Mouse (Mus musculus): Measurements from ENCODE around the gene Hspg2. TPM values are rescaled to one million over a fixed set of nuclear protein-coding genes. Genes with fewer than 3 reads are reported as not detected.

Hspg2 gene
- polyA plus RNA-seq, 1 experiment: 108 TPM

GRCm38 (mm10) chr4:137525426-137525825 is 56.9 kb downstream of the Hspg2 start:
- Histone ChIP-seq H3K79me3 (ENCODE audit: low read depth) (no peaks in the 10 kb centered on the region), H3K79me2 (ENCODE audit: control insufficient read depth, insufficient read depth) (no peaks in the 10 kb centered on the region), H3ac (ENCODE audit: control insufficient read depth, insufficient read length, low read depth) (no peak overlapping the region), H3K36me3 (ENCODE audit: control insufficient read depth, insufficient read depth) (peaks cover 82% of the 10 kb centered on the region), H3K4me3 (ENCODE audit: insufficient read depth, poor library complexity, severe bottlenecking) (no peak overlapping the region), H3K27me3 (ENCODE audit: control insufficient read depth, insufficient read depth, insufficient read length) (no peaks in the 10 kb centered on the region)
- TF ChIP-seq MYOG (IDR thresholded peaks at IDR 0.05; ENCODE audit: control insufficient read depth, extremely low read depth, insufficient read length) (no peak), USF1 (IDR thresholded peaks at IDR 0.05; ENCODE audit: low read depth) (no peak), CEBPB (IDR thresholded peaks at IDR 0.05; ENCODE audit: low read depth) (no peak), MYOD1 (IDR thresholded peaks at IDR 0.05; ENCODE audit: control insufficient read depth, insufficient read length, low read depth) (no peak), FOSL1 (IDR thresholded peaks at IDR 0.05; ENCODE audit: insufficient read depth, low read length, poor library complexity, severe bottlenecking) (no peak), CTCF (IDR thresholded peaks at IDR 0.05; ENCODE audit: control insufficient read depth, insufficient read depth, insufficient read length) (no peak), MAX (IDR thresholded peaks at IDR 0.05) (no peak)

GRCm38 (mm10) chr4:137527368-137527767 is 58.8 kb downstream of the Hspg2 start:
- Histone ChIP-seq H3K36me3 (ENCODE audit: control insufficient read depth, insufficient read depth) (peaks cover 75% of the 10 kb centered on the region), H3K4me3 (ENCODE audit: insufficient read depth, poor library complexity, severe bottlenecking) (no peak overlapping the region), H3ac (ENCODE audit: control insufficient read depth, insufficient read length, low read depth) (no peak overlapping the region), H3K79me2 (ENCODE audit: control insufficient read depth, insufficient read depth) (no peaks in the 10 kb centered on the region), H3K27me3 (ENCODE audit: control insufficient read depth, insufficient read depth, insufficient read length) (no peaks in the 10 kb centered on the region), H3K79me3 (ENCODE audit: low read depth) (no peaks in the 10 kb centered on the region)
- TF ChIP-seq MYOD1 (IDR thresholded peaks at IDR 0.05; ENCODE audit: control insufficient read depth, insufficient read length, low read depth) (no peak), CTCF (IDR thresholded peaks at IDR 0.05; ENCODE audit: control insufficient read depth, insufficient read depth, insufficient read length) (no peak), MAX (IDR thresholded peaks at IDR 0.05) (no peak), CEBPB (IDR thresholded peaks at IDR 0.05; ENCODE audit: low read depth) (no peak), FOSL1 (IDR thresholded peaks at IDR 0.05; ENCODE audit: insufficient read depth, low read length, poor library complexity, severe bottlenecking) (no peak), USF1 (IDR thresholded peaks at IDR 0.05; ENCODE audit: low read depth) (no peak), MYOG (IDR thresholded peaks at IDR 0.05; ENCODE audit: control insufficient read depth, extremely low read depth, insufficient read length) (no peak)

DNA sequence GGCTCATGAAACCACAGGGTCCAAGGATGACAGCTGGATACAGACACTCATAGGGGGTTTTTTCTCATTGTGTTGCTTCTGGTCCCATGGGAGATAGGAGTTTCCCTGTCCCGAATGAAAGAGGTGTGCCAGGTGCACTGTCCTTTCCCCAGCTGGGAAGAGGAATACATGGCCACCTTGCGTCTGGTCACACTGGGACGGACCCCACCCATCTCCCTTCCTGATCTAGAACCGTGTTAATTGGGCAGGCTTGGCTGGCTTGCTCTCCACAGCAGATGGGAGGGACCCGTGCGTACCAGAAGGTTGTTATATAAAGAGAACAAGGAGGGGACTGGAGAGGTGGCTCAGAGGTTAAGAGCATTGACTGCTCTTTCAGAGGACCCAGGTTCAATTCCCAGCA is 59.3 kb downstream of the Hspg2 start:
- H3K36me3 ChIP-seq (ENCODE audit: control insufficient read depth, insufficient read depth): peaks cover 70% of the 10 kb centered on the region
- no peak for TF ChIP-seq MYOD1 (IDR thresholded peaks at IDR 0.05; ENCODE audit: control insufficient read depth, insufficient read length, low read depth)
- TF ChIP-seq CEBPB (IDR thresholded peaks at IDR 0.05; ENCODE audit: low read depth): no peak
- no peak for TF ChIP-seq FOSL1 (IDR thresholded peaks at IDR 0.05; ENCODE audit: insufficient read depth, low read length, poor library complexity, severe bottlenecking)
- TF ChIP-seq USF1 (IDR thresholded peaks at IDR 0.05; ENCODE audit: low read depth): no peak
- no peak for TF ChIP-seq MYOG (IDR thresholded peaks at IDR 0.05; ENCODE audit: control insufficient read depth, extremely low read depth, insufficient read length)
- no peak for TF ChIP-seq CTCF (IDR thresholded peaks at IDR 0.05; ENCODE audit: control insufficient read depth, insufficient read depth, insufficient read length)
- no peaks in the 10 kb centered on the region for H3K79me2 ChIP-seq (ENCODE audit: control insufficient read depth, insufficient read depth)
- no peak overlapping the region for H3ac ChIP-seq (ENCODE audit: control insufficient read depth, insufficient read length, low read depth)
- H3K4me3 ChIP-seq (ENCODE audit: insufficient read depth, poor library complexity, severe bottlenecking): no peak overlapping the region
- no peaks in the 10 kb centered on the region for H3K27me3 ChIP-seq (ENCODE audit: control insufficient read depth, insufficient read depth, insufficient read length)
- H3K79me3 ChIP-seq (ENCODE audit: low read depth): no peaks in the 10 kb centered on the region

DNA sequence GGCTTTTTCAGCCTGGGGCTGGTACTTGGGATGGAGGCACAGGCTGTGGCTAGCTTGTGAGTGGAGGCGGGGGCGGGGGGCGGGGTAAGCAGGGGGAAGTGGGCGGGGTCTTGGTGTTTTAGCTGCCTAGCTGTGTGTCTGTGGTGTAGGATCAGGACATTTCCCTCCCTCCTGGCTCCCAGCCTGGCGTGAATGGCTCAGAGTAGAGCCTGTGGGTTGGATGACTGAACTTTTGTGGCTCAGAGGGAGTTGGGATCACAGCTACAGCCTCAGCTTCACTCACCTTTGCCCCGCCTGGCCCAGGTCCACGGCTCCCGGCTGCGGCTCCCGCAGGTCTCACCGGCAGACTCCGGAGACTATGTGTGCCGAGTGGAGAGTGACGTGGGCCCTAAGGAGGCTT is 71.8 kb downstream of the Hspg2 start:
- Histone ChIP-seq H3K4me3 (ENCODE audit: insufficient read depth, poor library complexity, severe bottlenecking) (no peak overlapping the region), H3K36me3 (ENCODE audit: control insufficient read depth, insufficient read depth) (peaks cover 89% of the 10 kb centered on the region)
- TF ChIP-seq CEBPB (IDR thresholded peaks at IDR 0.05; ENCODE audit: low read depth): no peak
- TF ChIP-seq MYOD1 (IDR thresholded peaks at IDR 0.05; ENCODE audit: control insufficient read depth, insufficient read length, low read depth): no peak
- no peak for TF ChIP-seq CTCF (IDR thresholded peaks at IDR 0.05; ENCODE audit: control insufficient read depth, insufficient read depth, insufficient read length)
- no peak for TF ChIP-seq FOSL1 (IDR thresholded peaks at IDR 0.05; ENCODE audit: insufficient read depth, low read length, poor library complexity, severe bottlenecking)
- no peak for TF ChIP-seq USF1 (IDR thresholded peaks at IDR 0.05; ENCODE audit: low read depth)
- no peak for TF ChIP-seq MAX (IDR thresholded peaks at IDR 0.05)
- TF ChIP-seq MYOG (IDR thresholded peaks at IDR 0.05; ENCODE audit: control insufficient read depth, extremely low read depth, insufficient read length): no peak

GRCm38 (mm10) chr4:137542968-137543367 is 74.4 kb downstream of the Hspg2 start:
- no peak for TF ChIP-seq USF1 (IDR thresholded peaks at IDR 0.05; ENCODE audit: low read depth)
- TF ChIP-seq FOSL1 (IDR thresholded peaks at IDR 0.05; ENCODE audit: insufficient read depth, low read length, poor library complexity, severe bottlenecking): no peak
- TF ChIP-seq CEBPB (IDR thresholded peaks at IDR 0.05; ENCODE audit: low read depth): no peak
- no peak for TF ChIP-seq MYOG (IDR thresholded peaks at IDR 0.05; ENCODE audit: control insufficient read depth, extremely low read depth, insufficient read length)
- no peak for TF ChIP-seq CTCF (IDR thresholded peaks at IDR 0.05; ENCODE audit: control insufficient read depth, insufficient read depth, insufficient read length)
- TF ChIP-seq MYOD1 (IDR thresholded peaks at IDR 0.05; ENCODE audit: control insufficient read depth, insufficient read length, low read depth): no peak
- Histone ChIP-seq H3K79me3 (ENCODE audit: low read depth) (no peaks in the 10 kb centered on the region), H3K4me3 (ENCODE audit: insufficient read depth, poor library complexity, severe bottlenecking) (no peak overlapping the region), H3K79me2 (ENCODE audit: control insufficient read depth, insufficient read depth) (no peaks in the 10 kb centered on the region), H3K27me3 (ENCODE audit: control insufficient read depth, insufficient read depth, insufficient read length) (no peaks in the 10 kb centered on the region), H3ac (ENCODE audit: control insufficient read depth, insufficient read length, low read depth) (no peak overlapping the region), H3K36me3 (ENCODE audit: control insufficient read depth, insufficient read depth) (peaks cover 90% of the 10 kb centered on the region)

More for the DNA sequence above, 71.8 kb downstream of the Hspg2 start:
- Histone ChIP-seq H3K79me3 (ENCODE audit: low read depth) (no peaks in the 10 kb centered on the region), H3ac (ENCODE audit: control insufficient read depth, insufficient read length, low read depth) (no peak overlapping the region), H3K27me3 (ENCODE audit: control insufficient read depth, insufficient read depth, insufficient read length) (no peaks in the 10 kb centered on the region), H3K79me2 (ENCODE audit: control insufficient read depth, insufficient read depth) (no peaks in the 10 kb centered on the region)

GRCm38 (mm10) chr4:137545568-137545967 is 77.0 kb downstream of the Hspg2 start:
- TF ChIP-seq MAX (IDR thresholded peaks at IDR 0.05): no peak
- no peak for TF ChIP-seq CTCF (IDR thresholded peaks at IDR 0.05; ENCODE audit: control insufficient read depth, insufficient read depth, insufficient read length)
- TF ChIP-seq FOSL1 (IDR thresholded peaks at IDR 0.05; ENCODE audit: insufficient read depth, low read length, poor library complexity, severe bottlenecking): no peak
- no peak for TF ChIP-seq CEBPB (IDR thresholded peaks at IDR 0.05; ENCODE audit: low read depth)
- TF ChIP-seq USF1 (IDR thresholded peaks at IDR 0.05; ENCODE audit: low read depth): no peak
- TF ChIP-seq MYOD1 (IDR thresholded peaks at IDR 0.05; ENCODE audit: control insufficient read depth, insufficient read length, low read depth): no peak
- no peak for TF ChIP-seq MYOG (IDR thresholded peaks at IDR 0.05; ENCODE audit: control insufficient read depth, extremely low read depth, insufficient read length)
- no peaks in the 10 kb centered on the region for H3K27me3 ChIP-seq (ENCODE audit: control insufficient read depth, insufficient read depth, insufficient read length)
- H3K79me3 ChIP-seq (ENCODE audit: low read depth): no peaks in the 10 kb centered on the region
- no peak overlapping the region for H3K4me3 ChIP-seq (ENCODE audit: insufficient read depth, poor library complexity, severe bottlenecking)
- no peaks in the 10 kb centered on the region for H3K79me2 ChIP-seq (ENCODE audit: control insufficient read depth, insufficient read depth)
- H3K36me3 ChIP-seq (ENCODE audit: control insufficient read depth, insufficient read depth): peaks cover 94% of the 10 kb centered on the region
- no peak overlapping the region for H3ac ChIP-seq (ENCODE audit: control insufficient read depth, insufficient read length, low read depth)
